Mouse (Mus musculus): Measurements from ENCODE around the gene BC005561. TPM values are rescaled to one million over a fixed set of nuclear protein-coding genes. Genes with fewer than 3 reads are reported as not detected.
"Not testable (repeated sequence)": the region's sequence is repeated elsewhere in the genome, so short reads cannot be mapped to it uniquely, and the experiment has no call there.

BC005561 gene
- polyA plus RNA-seq, 1 experiment from 2014 or later: 14.6 TPM

DNA sequence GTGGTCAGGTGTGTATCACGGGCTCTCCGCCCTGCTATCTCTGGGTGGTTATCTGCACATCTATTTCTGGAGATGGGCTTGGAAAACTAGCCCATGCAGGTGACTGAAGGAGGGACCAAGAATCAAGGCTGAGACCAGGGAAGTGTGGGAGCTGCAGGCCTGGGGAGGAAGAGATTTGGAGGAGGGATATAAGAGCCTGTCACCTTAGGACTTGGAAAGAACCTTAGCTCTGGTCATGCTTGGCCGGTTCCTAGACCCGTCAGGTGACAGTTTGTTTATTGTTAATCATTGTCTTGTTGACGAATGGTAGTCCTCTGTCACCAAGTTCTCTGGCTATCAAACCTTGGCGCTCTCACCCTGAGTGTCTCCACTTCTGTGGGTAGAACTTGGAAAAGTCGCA, 27.8 kb upstream of the BC005561 start:
- no peaks in the 10 kb centered on the region for H3K4me1 ChIP-seq
- H3K27me3 ChIP-seq: no peaks in the 10 kb centered on the region
- 89% methylated on average over 7 of the region's 7 CpGs for WGBS
- no peak overlapping the region for H3K4me2 ChIP-seq (replicated peaks)
- H3K9me3 ChIP-seq: no peaks in the 10 kb centered on the region
- H3K27ac ChIP-seq: no peak overlapping the region
- peaks cover 74% of the 10 kb centered on the region for H3K36me3 ChIP-seq
- no peak overlapping the region for H3K9ac ChIP-seq
- H3K4me3 ChIP-seq: no peak overlapping the region
- ATAC-seq (ENCODE audit: low FRiP score, low read depth): no peak

DNA sequence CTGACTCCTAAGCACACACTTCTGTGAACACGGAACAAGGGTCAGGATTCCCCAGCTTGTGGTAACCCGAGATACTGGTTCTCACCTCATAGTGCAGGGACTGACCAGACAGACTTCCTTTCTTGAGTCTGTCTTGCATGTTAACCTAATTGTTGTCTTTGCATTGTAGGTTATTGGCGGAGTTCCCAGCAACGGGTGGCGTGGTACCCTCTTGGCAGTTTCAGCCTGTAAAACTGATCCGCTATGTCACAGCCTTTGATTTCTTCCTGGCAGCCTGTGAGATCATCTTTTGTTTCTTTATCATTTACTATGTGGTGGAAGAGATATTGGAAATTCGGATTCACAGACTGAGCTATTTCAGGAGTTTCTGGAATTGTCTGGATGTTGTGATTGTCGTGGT, 25.3 kb upstream of the BC005561 start:
- Histone ChIP-seq H3K9me3 (no peaks in the 10 kb centered on the region), H3K4me3 (no peak overlapping the region), H3K9ac (no peak overlapping the region), H3K36me3 (peaks cover 84% of the 10 kb centered on the region), H3K27me3 (no peaks in the 10 kb centered on the region), H3K4me1 (no peaks in the 10 kb centered on the region), H3K4me2 (replicated peaks) (no peak overlapping the region), H3K27ac (no peak overlapping the region)
- 86% methylated on average over 8 of the region's 8 CpGs for WGBS
- ATAC-seq (ENCODE audit: low FRiP score, low read depth): no peak

DNA sequence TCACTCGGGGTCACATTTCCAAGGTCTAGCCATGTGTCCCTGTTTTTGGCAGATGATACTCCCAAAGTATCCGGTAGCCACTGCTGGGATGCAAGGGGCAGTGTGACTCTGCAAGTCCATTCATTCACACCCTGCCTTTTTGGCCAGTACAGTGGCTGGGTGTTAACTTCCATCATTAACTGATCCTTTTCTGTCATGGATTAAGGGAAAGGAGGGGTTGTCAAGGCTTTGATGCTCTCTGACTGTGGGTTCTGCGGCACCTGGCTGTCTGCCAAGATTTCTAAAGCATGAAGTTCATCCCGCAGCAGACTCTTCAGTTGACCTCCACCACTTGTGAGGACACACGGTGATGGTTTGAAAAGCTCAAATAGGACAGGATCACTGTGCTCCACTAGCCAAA, 16.6 kb upstream of the BC005561 start:
- no peaks in the 10 kb centered on the region for H3K4me1 ChIP-seq
- no peak for ATAC-seq (ENCODE audit: low FRiP score, low read depth)
- WGBS: 70% methylated on average over 5 of the region's 5 CpGs
- no peaks in the 10 kb centered on the region for H3K9me3 ChIP-seq
- peaks cover 92% of the 10 kb centered on the region for H3K36me3 ChIP-seq
- H3K4me2 ChIP-seq (replicated peaks): no peak overlapping the region
- no peak overlapping the region for H3K9ac ChIP-seq
- no peak overlapping the region for H3K27ac ChIP-seq
- no peaks in the 10 kb centered on the region for H3K27me3 ChIP-seq
- no peak overlapping the region for H3K4me3 ChIP-seq

DNA sequence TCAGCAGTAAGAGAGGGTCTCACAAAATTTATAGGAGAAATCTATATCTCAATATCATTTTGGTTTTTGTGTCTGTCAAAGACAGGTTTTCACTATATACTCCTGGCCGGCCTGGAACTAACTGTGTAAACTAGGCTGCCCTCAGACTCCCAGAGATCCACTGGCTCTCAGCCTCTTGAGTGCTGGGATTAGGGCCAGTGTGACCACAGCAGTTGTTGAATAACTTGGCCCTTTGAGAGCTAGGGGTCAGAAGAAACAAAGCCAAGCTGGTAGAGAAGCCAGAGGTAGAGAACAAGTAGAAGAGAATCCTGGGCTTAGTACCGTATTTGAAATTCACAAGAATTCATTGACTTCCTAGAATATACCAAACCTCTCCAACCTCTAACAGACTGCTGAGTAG, 3.3 kb upstream of the BC005561 start:
- ATAC-seq (ENCODE audit: low FRiP score, low read depth): no peak
- no peaks in the 10 kb centered on the region for H3K27me3 ChIP-seq
- 95% methylated on average over 2 of the region's 2 CpGs for WGBS
- peaks cover 48% of the 10 kb centered on the region for H3K36me3 ChIP-seq
- peaks cover 11% of the 10 kb centered on the region for H3K4me1 ChIP-seq
- no peak overlapping the region for H3K27ac ChIP-seq
- no peak overlapping the region for H3K4me3 ChIP-seq
- H3K9me3 ChIP-seq: no peaks in the 10 kb centered on the region
- H3K9ac ChIP-seq: no peak overlapping the region
- H3K4me2 ChIP-seq (replicated peaks): no peak overlapping the region

DNA sequence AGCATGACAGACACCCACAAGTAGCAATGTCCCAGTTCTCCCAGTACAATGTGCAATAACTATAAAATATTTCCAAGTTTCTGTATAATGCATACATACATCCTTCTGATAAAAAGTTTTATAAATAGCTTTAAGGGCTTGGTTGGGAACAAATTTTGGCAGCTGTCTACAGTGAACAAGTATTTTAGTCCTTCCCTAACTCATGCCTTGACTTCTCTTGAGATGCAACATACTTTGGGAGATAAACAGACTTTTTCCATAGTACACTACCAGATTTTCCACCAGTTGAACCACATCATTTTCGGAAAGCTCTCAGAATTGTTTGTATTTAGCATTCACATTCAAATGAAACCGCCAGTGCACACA, 340 bp upstream of the BC005561 start:
- Histone ChIP-seq H3K4me1 (peaks cover 11% of the 10 kb centered on the region), H3K27ac (no peak overlapping the region), H3K27me3 (no peaks in the 10 kb centered on the region), H3K9ac (no peak overlapping the region), H3K36me3 (peaks cover 32% of the 10 kb centered on the region), H3K9me3 (no peaks in the 10 kb centered on the region), H3K4me2 (replicated peaks) (peak overlapping the region; percentile 71), H3K4me3 (peak overlapping the region; percentile 85)
- 0 out of 2 replicates have a peak, but pooled peaks have one; percentile 20 for ATAC-seq (ENCODE audit: low FRiP score, low read depth)
- WGBS: 0% methylated on average over 2 of the region's 2 CpGs

DNA sequence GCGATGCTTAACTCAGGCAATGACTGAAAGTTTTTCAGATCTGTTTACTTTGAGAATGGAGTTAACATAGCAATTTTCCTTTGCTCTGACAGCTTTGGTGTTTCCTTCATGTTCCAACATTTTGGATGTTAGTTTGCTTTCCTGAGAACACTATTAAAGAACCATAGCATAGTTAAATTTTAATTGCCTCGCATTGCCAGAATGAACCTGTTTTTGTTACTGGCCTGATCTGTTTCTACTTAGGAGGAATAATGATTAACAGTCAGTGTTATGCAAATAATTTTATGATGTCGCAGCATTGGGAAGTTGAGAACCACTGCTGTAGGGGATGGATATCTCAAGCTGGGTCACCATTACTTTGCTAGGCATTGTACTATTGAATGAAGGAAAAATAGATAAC, 3.1 kb downstream of the BC005561 start:
- H3K27ac ChIP-seq: no peak overlapping the region
- H3K4me1 ChIP-seq: peaks cover 11% of the 10 kb centered on the region
- no peaks in the 10 kb centered on the region for H3K27me3 ChIP-seq
- ATAC-seq (ENCODE audit: low FRiP score, low read depth): no peak
- no peak overlapping the region for H3K4me2 ChIP-seq (replicated peaks)
- H3K36me3 ChIP-seq: peaks cover 37% of the 10 kb centered on the region
- WGBS: 81% methylated on average over 3 of the region's 3 CpGs
- no peak overlapping the region for H3K4me3 ChIP-seq
- peaks cover 16% of the 10 kb centered on the region for H3K9me3 ChIP-seq
- no peak overlapping the region for H3K9ac ChIP-seq

DNA sequence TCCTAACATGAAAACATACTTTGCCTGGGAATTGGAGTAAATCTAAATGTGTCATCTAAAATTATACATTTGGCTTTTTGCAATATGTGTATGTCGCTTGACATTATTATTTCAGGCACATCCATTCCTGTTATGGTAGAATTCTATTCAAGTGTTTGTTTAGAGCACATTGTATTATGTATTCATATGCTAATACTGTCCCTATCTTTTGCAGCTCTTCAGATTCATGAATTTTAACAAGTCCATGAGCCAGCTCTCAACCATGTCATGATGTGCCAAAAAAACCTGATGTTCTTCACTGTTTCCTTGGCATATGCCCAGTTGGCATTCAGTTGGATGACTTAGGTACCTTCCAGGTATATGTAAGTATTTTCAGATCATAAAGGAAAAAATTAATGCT, 30.5 kb downstream of the BC005561 start:
- Histone ChIP-seq H3K4me2 (replicated peaks) (no peak overlapping the region), H3K4me1 (no peaks in the 10 kb centered on the region), H3K36me3 (peaks cover 69% of the 10 kb centered on the region), H3K9ac (no peak overlapping the region), H3K9me3 (no peaks in the 10 kb centered on the region), H3K27me3 (no peaks in the 10 kb centered on the region), H3K27ac (no peak overlapping the region), H3K4me3 (no peak overlapping the region)
- 94% methylated on average over 1 of the region's 1 CpGs for WGBS
- ATAC-seq (ENCODE audit: low FRiP score, low read depth): no peak

DNA sequence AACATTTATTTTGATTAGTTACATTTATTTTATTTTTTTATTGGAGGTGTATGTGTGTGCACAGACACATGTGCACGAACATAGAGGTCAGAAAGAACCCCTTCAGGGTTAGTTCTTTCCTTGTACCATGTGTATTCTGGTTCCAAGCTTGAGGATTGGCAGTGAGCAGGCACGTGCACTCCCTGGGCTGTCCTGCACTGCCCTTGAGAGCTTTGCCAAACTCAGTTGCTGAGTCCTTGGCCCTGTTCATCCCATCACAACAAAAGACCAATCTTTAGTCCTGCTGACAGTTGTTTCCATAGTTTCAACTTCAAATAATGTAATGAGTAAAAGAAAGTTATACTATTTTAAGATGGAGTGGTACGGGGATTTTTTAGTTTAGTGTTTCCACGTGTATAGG, 31.2 kb downstream of the BC005561 start:
- 91% methylated on average over 4 of the region's 4 CpGs for WGBS
- no peak overlapping the region for H3K4me3 ChIP-seq
- H3K36me3 ChIP-seq: peaks cover 76% of the 10 kb centered on the region
- H3K4me1 ChIP-seq: no peaks in the 10 kb centered on the region
- no peak overlapping the region for H3K27ac ChIP-seq
- H3K27me3 ChIP-seq: no peaks in the 10 kb centered on the region
- H3K9me3 ChIP-seq: no peaks in the 10 kb centered on the region
- H3K4me2 ChIP-seq (replicated peaks): no peak overlapping the region
- no peak for ATAC-seq (ENCODE audit: low FRiP score, low read depth)
- no peak overlapping the region for H3K9ac ChIP-seq

DNA sequence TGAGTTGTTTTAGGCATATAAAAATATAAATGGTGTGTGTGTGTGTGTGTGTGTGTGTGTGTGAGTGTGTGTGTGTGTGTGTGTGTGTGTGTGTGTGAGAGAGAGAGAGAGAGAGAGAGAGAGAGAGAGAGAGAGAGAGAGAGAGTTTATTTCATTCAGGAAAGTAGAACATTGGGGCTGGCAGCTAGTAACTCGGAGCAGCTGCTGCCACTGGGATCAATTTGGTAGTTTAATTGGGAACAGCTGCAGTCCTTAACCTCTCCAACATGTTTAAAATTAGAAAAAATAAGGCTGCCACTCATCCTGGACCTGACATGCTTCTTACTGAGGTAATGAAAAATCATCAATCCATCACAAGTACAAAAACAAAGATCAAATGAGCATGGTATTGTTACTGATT, 59.9 kb downstream of the BC005561 start:
- not testable (repeated sequence) for H3K4me1 ChIP-seq; H3K27ac ChIP-seq; ATAC-seq (ENCODE audit: low FRiP score, low read depth); H3K4me2 ChIP-seq (replicated peaks); H3K4me3 ChIP-seq; H3K9me3 ChIP-seq; H3K36me3 ChIP-seq; H3K9ac ChIP-seq; H3K27me3 ChIP-seq
- WGBS: 5% methylated on average over 1 of the region's 1 CpGs

DNA sequence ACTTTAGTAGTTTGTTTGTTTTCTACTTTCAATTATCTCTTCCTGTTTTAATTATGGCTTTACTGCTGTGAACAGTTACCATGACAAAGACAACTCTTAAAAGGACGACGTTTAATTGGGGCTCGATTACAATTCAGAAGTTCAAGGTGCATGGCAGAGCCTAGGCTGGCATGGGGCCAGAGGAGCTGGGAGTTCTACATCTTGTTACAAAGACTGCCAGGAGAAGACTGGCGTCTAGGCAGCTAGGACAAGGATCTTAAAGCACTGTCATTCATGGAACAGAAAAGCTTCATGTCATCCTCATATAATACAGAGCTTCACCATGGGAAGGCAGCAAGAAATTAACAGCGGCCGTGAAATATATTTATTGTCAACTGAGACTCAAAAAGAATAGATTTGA, 62.6 kb downstream of the BC005561 start:
- 46% methylated on average over 6 of the region's 6 CpGs for WGBS
- ATAC-seq (ENCODE audit: low FRiP score, low read depth): no peak
- H3K36me3 ChIP-seq: peaks cover 18% of the 10 kb centered on the region
- H3K4me3 ChIP-seq: peak overlapping the region; percentile 61
- no peaks in the 10 kb centered on the region for H3K27me3 ChIP-seq
- no peak overlapping the region for H3K27ac ChIP-seq
- peaks cover 24% of the 10 kb centered on the region for H3K9me3 ChIP-seq
- H3K4me2 ChIP-seq (replicated peaks): peak overlapping the region; percentile 48
- H3K4me1 ChIP-seq: peaks cover 4% of the 10 kb centered on the region; the same call in 1 of the 2 replicates
- H3K9ac ChIP-seq: no peak overlapping the region

DNA sequence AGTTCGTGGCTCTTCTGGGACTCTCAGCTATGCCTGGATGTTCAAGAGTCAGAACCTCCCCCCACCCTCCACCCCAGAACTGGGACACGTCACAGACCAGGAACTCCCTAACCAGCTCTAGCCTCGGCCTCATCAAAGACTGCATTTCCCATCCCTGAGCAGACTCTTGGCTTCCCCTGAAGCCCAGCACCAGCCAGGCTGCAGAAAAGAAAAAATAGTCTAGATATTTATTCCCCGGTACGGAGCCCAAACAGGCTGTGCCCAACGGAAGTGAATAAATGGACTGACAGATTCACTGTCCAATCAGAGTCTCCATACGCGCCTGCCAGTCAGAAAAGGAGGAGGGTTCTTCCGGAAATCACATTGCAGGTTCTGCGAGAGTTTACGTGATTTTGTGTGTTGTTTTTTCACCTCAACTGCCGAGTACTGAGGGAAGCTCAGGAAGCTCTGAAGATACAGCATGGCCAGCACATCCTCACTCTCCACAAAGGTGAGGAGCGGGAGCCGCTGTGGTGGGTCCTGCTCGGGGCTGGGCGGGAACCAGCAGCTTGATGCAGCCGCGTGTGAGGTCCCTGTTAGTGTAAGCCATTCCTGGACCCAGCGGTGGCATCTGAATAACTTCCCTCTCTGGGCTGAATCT, 63.2 kb downstream of the BC005561 start:
- H3K4me1 ChIP-seq, H3K27me3 ChIP-seq: not testable (repeated sequence)
- H3K4me3 ChIP-seq: peak overlapping the region; percentile 61
- peaks cover 19% of the 10 kb centered on the region for H3K36me3 ChIP-seq
- peak; percentile 99 for ATAC-seq (ENCODE audit: low FRiP score, low read depth)
- WGBS: 5% methylated on average over 18 of the region's 19 CpGs
- H3K4me2 ChIP-seq (replicated peaks): peak overlapping the region; percentile 53
- peak overlapping the region; percentile 79 for H3K9ac ChIP-seq
- peak overlapping the region; percentile 78 for H3K27ac ChIP-seq
- H3K9me3 ChIP-seq: peaks cover 26% of the 10 kb centered on the region

All from limb, embryonic 13.5 days (tissue).